Mouse (Mus musculus): ENCODE results near the gene 3830406C13Rik. TPM values are rescaled to one million over a fixed set of nuclear protein-coding genes. Genes with fewer than 3 reads are reported as not detected.

3830406C13Rik gene
- 161 TPM for polyA plus RNA-seq (2014; fragmentation: Illumina TruSeq; extraction: RNeasy Lipid Tissue Mini Kit (QIAGEN cat#74804))

DNA sequence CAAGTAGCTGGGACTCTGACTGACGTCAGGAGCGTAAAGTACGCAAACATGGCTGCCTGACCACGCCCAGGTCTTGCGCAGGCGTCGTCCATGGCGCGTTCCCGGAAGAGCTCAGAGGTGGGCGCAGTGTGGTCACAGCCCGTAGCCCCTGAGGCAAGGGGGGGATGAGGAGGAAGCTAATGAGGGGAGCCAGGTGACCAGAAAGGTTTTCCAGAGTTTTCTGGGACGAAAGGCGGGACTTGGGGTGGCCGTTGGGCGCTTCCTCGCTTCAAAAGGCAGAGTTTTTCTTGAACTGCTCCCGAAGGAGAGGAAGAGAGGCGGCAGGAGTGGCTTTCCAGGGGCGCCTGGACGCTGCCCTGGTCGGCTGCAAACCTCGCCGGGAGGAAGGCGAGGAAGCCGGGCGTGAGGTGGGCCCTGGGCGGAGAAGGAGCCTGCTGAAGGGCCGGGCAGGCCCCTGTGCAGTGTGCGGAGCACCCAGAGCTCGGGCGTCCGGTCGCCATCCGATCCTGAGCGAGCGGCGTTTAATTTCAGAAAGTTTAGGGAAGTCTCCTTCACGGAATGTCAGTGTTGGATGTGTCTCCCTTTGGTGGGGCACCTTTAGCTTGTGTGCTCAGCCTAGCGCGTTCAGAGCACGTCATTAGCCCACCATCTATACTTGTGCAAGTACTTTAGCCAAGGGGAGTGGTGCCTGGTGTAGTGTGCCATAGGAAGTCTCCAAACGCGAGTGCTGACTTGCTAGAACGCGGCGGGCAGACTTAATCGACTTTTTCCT, at the start of gene 3830406C13Rik:
3830406C13Rik (plus strand) TSS at position 33 of the 772 bp plus-strand sequence.

DNA sequence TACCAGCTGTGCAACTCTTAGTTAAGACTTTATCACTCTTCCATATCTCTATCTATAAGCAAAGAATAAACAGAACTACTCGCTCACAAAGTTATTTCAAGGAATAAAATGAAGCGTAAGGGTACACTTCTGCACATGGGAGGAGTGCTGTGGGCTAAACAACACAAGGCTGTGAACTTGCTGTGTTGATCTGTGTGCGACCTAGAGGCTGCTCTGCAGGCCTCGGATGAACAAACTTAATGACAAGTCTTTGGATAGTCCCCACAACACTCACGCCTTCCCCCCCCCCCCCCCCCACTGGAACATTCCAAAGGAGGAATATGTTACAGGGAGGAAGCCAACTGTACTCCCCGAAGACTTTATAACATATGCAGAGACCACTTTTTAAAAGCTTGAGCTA, 332 bp upstream of the 3830406C13Rik start, which contains the start of gene Gm49355:
Gm49355 (plus strand) TSS at position 336 of the 400 bp plus-strand sequence.

DNA sequence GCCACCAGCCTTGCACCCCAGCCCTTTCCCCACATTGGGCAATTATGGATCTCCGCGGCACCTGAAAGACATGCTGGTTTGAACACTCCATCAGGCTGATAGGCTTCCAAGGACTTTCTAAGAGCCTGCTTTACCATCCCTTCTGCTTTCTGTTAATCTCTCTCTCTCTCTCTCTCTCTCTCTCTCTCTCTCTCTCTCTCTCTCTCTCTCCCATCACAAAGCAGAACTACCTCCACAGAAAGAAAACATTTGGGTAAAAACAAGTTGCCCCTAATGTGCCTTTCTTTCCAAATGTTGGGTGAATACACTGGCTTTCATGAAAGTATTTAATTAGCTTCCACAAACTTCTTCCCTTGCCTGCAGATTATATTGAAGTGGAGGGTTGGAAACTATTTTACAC, 64.1 kb downstream of the 3830406C13Rik start, which contains the start of gene Fezf2:
Fezf2 (minus strand) TSS at position 101 of the 400 bp plus-strand sequence.

Other genes with a start within 250 kb of the 3830406C13Rik start
- not detected for gene Gm49355, start 197 bp upstream of the 3830406C13Rik start, polyA plus RNA-seq (2014; fragmentation: Illumina TruSeq; extraction: RNeasy Lipid Tissue Mini Kit (QIAGEN cat#74804))
- not detected for gene Fezf2, start 64.0 kb downstream of the 3830406C13Rik start, polyA plus RNA-seq (2014; fragmentation: Illumina TruSeq; extraction: RNeasy Lipid Tissue Mini Kit (QIAGEN cat#74804))

All from ovary, adult 10 weeks (tissue).